Mouse (Mus musculus): Measurements from ENCODE around the gene Elmo3. TPM values are rescaled to one million over a fixed set of nuclear protein-coding genes. Genes with fewer than 3 reads are reported as not detected.
A peak's percentile ranks its signal among the peaks of the same experiment; 100 is the strongest.

Gene Elmo3
- total and polyA plus RNA-seq, 3 experiments = 1.3 to 2.9 TPM; not detected in 1

- Histone ChIP-seq H3K36me3 (ENCODE audit: control insufficient read depth in 1 of 2, insufficient read depth in 2 of 2, low read length in 2 of 2) (peaks cover 0 to 18% of the 10 kb centered on the region in 2 experiments; a peak in 2 of 4 replicates), H3K4me3 (ENCODE audit: control insufficient read depth in 1 of 2, insufficient read depth in 1 of 2, low read depth in 2 of 2, low read length in 2 of 2) (no peak overlapping the region), H3K79me2 (ENCODE audit: control insufficient read depth, insufficient read depth, low read length, poor library complexity) (peaks cover 3% of the 10 kb centered on the region), H3K9me3 (replicated peaks; ENCODE audit: insufficient read depth, low read length) (no peaks in the 10 kb centered on the region), H3K27ac (ENCODE audit: control insufficient read depth, low read depth, low read length) (no peak overlapping the region), H3K27me3 (ENCODE audit: control insufficient read depth in 1 of 2, insufficient read depth in 2 of 2, low read length in 2 of 2) (no peaks in the 10 kb centered on the region), H3K4me1 (ENCODE audit: control insufficient read depth in 1 of 2, insufficient read depth in 2 of 2, low read length in 2 of 2) (peaks cover 8 to 34% of the 10 kb centered on the region in 2 experiments), H3K9ac (ENCODE audit: control insufficient read depth, low read depth, low read length, poor library complexity, severe bottlenecking) (no peak overlapping the region)
- DNase-seq (ENCODE audit: low read depth, low spot score) = peak; percentile 59
- TF ChIP-seq MXI1 (IDR thresholded peaks at IDR 0.05; ENCODE audit: low read depth, low read length) (no peak), BHLHE40 (IDR thresholded peaks at IDR 0.05; ENCODE audit: borderline replicate concordance, low read depth, low read length) (no peak), RCOR1 (IDR thresholded peaks at IDR 0.05; ENCODE audit: low read depth, low read length) (no peak), ZKSCAN1 (IDR thresholded peaks at IDR 0.05; ENCODE audit: low read depth, low read length) (no peak), NRF1 (IDR thresholded peaks at IDR 0.05; ENCODE audit: insufficient read depth, low read depth, low read length, poor library complexity, severe bottlenecking) (no peak), SMC3 (IDR thresholded peaks at IDR 0.05; ENCODE audit: low read depth, low read length) (peak; percentile 42; the same call in 1 of the 2 replicates), ZC3H11A (IDR thresholded peaks at IDR 0.05; ENCODE audit: low read depth, low read length) (peak; percentile 54), RAD21 (IDR thresholded peaks at IDR 0.05; ENCODE audit: low read depth, low read length) (peak; percentile 67), USF1 (IDR thresholded peaks at IDR 0.05; ENCODE audit: low read depth, low read length) (no peak), CHD1 (IDR thresholded peaks at IDR 0.05; ENCODE audit: low read depth, low read length) (no peak), MEF2A (IDR thresholded peaks at IDR 0.05; ENCODE audit: extremely low read depth, insufficient replicate concordance, low read depth, low read length, poor library complexity, severe bottlenecking) (no peak), MYB (IDR thresholded peaks at IDR 0.05; ENCODE audit: low read depth, low read length) (no peak), ETS1 (IDR thresholded peaks at IDR 0.05; ENCODE audit: low read depth, low read length) (no peak), CTCF (IDR thresholded peaks at IDR 0.05 in 2 of 3, conservative IDR thresholded peaks at IDR 0.05 in 1 of 3; ENCODE audit: control insufficient read depth in 1 of 3, insufficient read depth in 1 of 3, low read depth in 2 of 3, low read length in 3 of 3, poor library complexity in 1 of 3, severe bottlenecking in 1 of 3) (peak in 2 of 3 experiments; percentile 10 to 63; a peak in 2 of 6 replicates), MYC (IDR thresholded peaks at IDR 0.05; ENCODE audit: low read depth, low read length) (no peak)
These were observed 18.5 kb upstream of the Elmo3 start for GRCm38 (mm10) chr8:105286907-105287306.

DNA sequence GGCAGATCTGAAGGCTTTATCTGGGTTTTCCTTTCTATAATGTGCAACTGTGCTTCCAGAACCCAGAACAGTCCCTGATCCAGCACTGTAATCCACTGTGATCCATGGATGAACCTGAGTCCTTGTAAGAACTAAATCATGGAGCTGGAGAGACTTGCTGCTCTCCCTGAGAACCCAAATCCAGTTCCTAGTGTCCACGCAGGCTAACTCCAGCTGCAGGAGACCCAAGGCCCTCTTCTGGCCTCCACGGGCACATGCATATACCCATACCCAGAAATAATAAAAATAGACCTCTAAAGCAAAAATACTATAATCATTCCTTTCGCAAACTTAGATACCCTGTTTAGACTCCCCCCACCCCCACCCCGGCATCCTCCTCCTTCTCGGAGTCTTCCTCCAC, 17.2 kb upstream of the Elmo3 start:
- Histone ChIP-seq H3K79me2 (ENCODE audit: control insufficient read depth, insufficient read depth, low read length, poor library complexity) (peaks cover 3% of the 10 kb centered on the region), H3K4me1 (ENCODE audit: control insufficient read depth in 1 of 2, insufficient read depth in 2 of 2, low read length in 2 of 2) (peaks cover 4 to 20% of the 10 kb centered on the region in 2 experiments; a peak in 3 of 4 replicates), H3K36me3 (ENCODE audit: control insufficient read depth in 1 of 2, insufficient read depth in 2 of 2, low read length in 2 of 2) (peaks cover 0 to 6% of the 10 kb centered on the region in 2 experiments; a peak in 2 of 4 replicates), H3K9ac (ENCODE audit: control insufficient read depth, low read depth, low read length, poor library complexity, severe bottlenecking) (peak overlapping the region; percentile 59), H3K27ac (ENCODE audit: control insufficient read depth, low read depth, low read length) (no peak overlapping the region; the same call in 1 of the 2 replicates), H3K4me3 (ENCODE audit: control insufficient read depth in 1 of 2, insufficient read depth in 1 of 2, low read depth in 2 of 2, low read length in 2 of 2) (peak overlapping the region; percentile 70 to 86), H3K9me3 (replicated peaks; ENCODE audit: insufficient read depth, low read length) (no peaks in the 10 kb centered on the region), H3K27me3 (ENCODE audit: control insufficient read depth in 1 of 2, insufficient read depth in 2 of 2, low read length in 2 of 2) (no peaks in the 10 kb centered on the region)
- TF ChIP-seq ZC3H11A (IDR thresholded peaks at IDR 0.05; ENCODE audit: low read depth, low read length) (no peak), POLR2A (IDR thresholded peaks at IDR 0.05; ENCODE audit: control insufficient read depth in 1 of 2, insufficient read depth in 1 of 2, low read depth in 1 of 2, low read length in 2 of 2, poor library complexity in 1 of 2) (no peak), RAD21 (IDR thresholded peaks at IDR 0.05; ENCODE audit: low read depth, low read length) (no peak; the same call in 1 of the 2 replicates), SIN3A (IDR thresholded peaks at IDR 0.05; ENCODE audit: low read length) (no peak; the same call in 1 of the 2 replicates), NRF1 (IDR thresholded peaks at IDR 0.05; ENCODE audit: insufficient read depth, low read depth, low read length, poor library complexity, severe bottlenecking) (no peak), MXI1 (IDR thresholded peaks at IDR 0.05; ENCODE audit: low read depth, low read length) (no peak), ELF1 (IDR thresholded peaks at IDR 0.05; ENCODE audit: low read depth, low read length) (no peak), UBTF (IDR thresholded peaks at IDR 0.05; ENCODE audit: borderline replicate concordance, insufficient read depth, low read depth, low read length) (no peak), POLR2AphosphoS2 (IDR thresholded peaks at IDR 0.05; ENCODE audit: low read length) (no peak), MEF2A (IDR thresholded peaks at IDR 0.05; ENCODE audit: extremely low read depth, insufficient replicate concordance, low read depth, low read length, poor library complexity, severe bottlenecking) (no peak), ZMIZ1 (IDR thresholded peaks at IDR 0.05; ENCODE audit: low read depth, low read length) (no peak), HCFC1 (IDR thresholded peaks at IDR 0.05; ENCODE audit: low read depth, low read length) (no peak), CHD1 (IDR thresholded peaks at IDR 0.05; ENCODE audit: low read depth, low read length) (no peak), MAX (IDR thresholded peaks at IDR 0.05; ENCODE audit: low read length) (no peak), MAZ (IDR thresholded peaks at IDR 0.05; ENCODE audit: low read depth, low read length) (0 out of 2 replicates have a peak, but pooled peaks have one; percentile 14), RCOR1 (IDR thresholded peaks at IDR 0.05; ENCODE audit: low read depth, low read length) (no peak), SMC3 (IDR thresholded peaks at IDR 0.05; ENCODE audit: low read depth, low read length) (peak; percentile 36), JUND (IDR thresholded peaks at IDR 0.05; ENCODE audit: low read depth, low read length) (no peak), NELFE (IDR thresholded peaks at IDR 0.05; ENCODE audit: low read depth, low read length) (no peak), CHD2 (IDR thresholded peaks at IDR 0.05; ENCODE audit: low read length) (no peak), ETS1 (IDR thresholded peaks at IDR 0.05; ENCODE audit: low read depth, low read length) (no peak), TAL1 (IDR thresholded peaks at IDR 0.05; ENCODE audit: low read length) (no peak), CTCF (IDR thresholded peaks at IDR 0.05 in 2 of 3, conservative IDR thresholded peaks at IDR 0.05 in 1 of 3; ENCODE audit: control insufficient read depth in 1 of 3, insufficient read depth in 1 of 3, low read depth in 2 of 3, low read length in 3 of 3, poor library complexity in 1 of 3, severe bottlenecking in 1 of 3) (peak; percentile 9 to 20 (median 19); a peak in 2 of 6 replicates)
- DNase-seq (ENCODE audit: low read depth, low spot score) = peak; percentile 58

All from MEL (cell line).